Mouse (Mus musculus): Measurements from ENCODE around the gene Tmem45a. TPM values are rescaled to one million over a fixed set of nuclear protein-coding genes. Genes with fewer than 3 reads are reported as not detected.

The Tmem45a gene
- polyA plus RNA-seq, 1 experiment, result 1.4 TPM

DNA sequence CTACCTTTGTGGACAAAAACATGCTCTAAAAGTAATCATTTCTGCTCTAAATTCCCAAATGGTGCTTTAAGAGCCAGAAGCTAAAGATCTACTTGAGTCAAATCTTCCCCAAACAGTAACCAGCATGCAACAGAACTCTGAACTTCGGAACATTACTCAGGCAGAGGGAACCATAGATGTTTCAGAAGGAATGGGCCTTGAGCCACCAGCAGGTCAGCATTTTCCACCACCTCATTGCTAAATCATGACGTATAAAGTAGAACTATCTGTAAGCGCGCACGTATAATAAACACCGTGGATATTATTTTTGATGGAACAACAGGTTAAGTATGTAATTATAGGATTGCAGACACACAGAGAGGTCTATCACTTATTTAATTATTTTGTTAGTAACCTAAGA lies 1.2 kb downstream of the Tmem45a start:
- Histone ChIP-seq H3K4me1 (ENCODE audit: control insufficient read depth, insufficient read depth, low read length) (no peaks in the 10 kb centered on the region), H3K4me3 (replicated peaks; ENCODE audit: insufficient read depth, low read depth, low read length) (no peak overlapping the region), H3K27ac (ENCODE audit: insufficient read depth, low read length) (no peak overlapping the region), H3K27me3 (ENCODE audit: control insufficient read depth, insufficient read depth, low read length) (no peaks in the 10 kb centered on the region)
- WGBS, result 92% methylated on average over 6 of the region's 6 CpGs
- DNase-seq, result no peak
- TF ChIP-seq CTCF (IDR thresholded peaks at IDR 0.05; ENCODE audit: borderline replicate concordance, insufficient read depth, low read depth, low read length) (no peak), POLR2A (IDR thresholded peaks at IDR 0.05; ENCODE audit: borderline replicate concordance, insufficient read depth, low read length) (no peak)

DNA sequence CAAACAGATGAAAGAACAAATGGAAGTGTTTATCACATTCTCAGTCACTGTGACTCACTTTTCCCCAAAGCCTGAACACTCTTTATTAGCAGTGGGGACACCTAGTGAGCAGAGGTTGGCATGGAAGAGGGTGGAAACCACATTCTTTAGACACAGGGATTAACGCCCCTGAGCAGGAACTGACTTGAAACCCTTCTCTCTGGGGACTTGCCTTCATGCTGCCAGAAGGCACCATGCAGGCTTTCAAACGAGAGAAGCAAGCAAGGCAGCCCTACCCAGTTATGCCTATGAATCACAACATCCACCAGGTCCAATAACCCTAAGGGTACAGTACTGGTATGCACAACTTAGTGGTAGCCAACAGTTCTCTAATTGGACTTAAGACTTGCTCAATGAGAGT lies 12.6 kb downstream of the Tmem45a start:
- 23% methylated on average over 2 of the region's 2 CpGs for WGBS
- Histone ChIP-seq H3K27ac (ENCODE audit: insufficient read depth, low read length) (no peak overlapping the region), H3K27me3 (ENCODE audit: control insufficient read depth, insufficient read depth, low read length) (no peaks in the 10 kb centered on the region), H3K4me1 (ENCODE audit: control insufficient read depth, insufficient read depth, low read length) (no peaks in the 10 kb centered on the region), H3K4me3 (replicated peaks; ENCODE audit: insufficient read depth, low read depth, low read length) (no peak overlapping the region)
- DNase-seq, result no peak
- TF ChIP-seq POLR2A (IDR thresholded peaks at IDR 0.05; ENCODE audit: borderline replicate concordance, insufficient read depth, low read length) (no peak), CTCF (IDR thresholded peaks at IDR 0.05; ENCODE audit: borderline replicate concordance, insufficient read depth, low read depth, low read length) (no peak)

DNA sequence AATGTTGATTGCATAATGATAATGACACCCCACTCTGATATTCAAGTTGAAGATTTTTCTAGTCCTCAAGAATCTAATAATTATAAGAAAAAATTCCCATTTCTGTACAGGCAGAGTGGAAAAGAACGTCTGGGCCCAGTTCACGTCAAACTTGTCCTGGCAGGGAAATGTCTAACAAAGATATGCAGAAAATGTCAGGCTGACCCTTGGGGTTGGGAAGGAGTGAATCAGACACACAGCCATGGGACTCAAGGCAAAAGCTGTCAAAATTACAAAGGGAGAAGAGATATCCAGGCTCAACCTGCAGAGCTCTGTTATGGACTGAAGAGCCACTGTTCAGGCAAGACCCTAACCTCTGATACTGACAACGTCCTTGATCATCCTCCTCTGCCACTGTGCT lies 15.5 kb downstream of the Tmem45a start:
- H3K4me3 ChIP-seq (replicated peaks; ENCODE audit: insufficient read depth, low read depth, low read length), result no peak overlapping the region
- TF ChIP-seq CTCF (IDR thresholded peaks at IDR 0.05; ENCODE audit: borderline replicate concordance, insufficient read depth, low read depth, low read length) (no peak), POLR2A (IDR thresholded peaks at IDR 0.05; ENCODE audit: borderline replicate concordance, insufficient read depth, low read length) (no peak)
- H3K27me3 ChIP-seq (ENCODE audit: control insufficient read depth, insufficient read depth, low read length), result no peaks in the 10 kb centered on the region
- no peaks in the 10 kb centered on the region for H3K4me1 ChIP-seq (ENCODE audit: control insufficient read depth, insufficient read depth, low read length)
- H3K27ac ChIP-seq (ENCODE audit: insufficient read depth, low read length), result no peak overlapping the region
- 69% methylated on average over 3 of the region's 3 CpGs for WGBS
- DNase-seq, result no peak

DNA sequence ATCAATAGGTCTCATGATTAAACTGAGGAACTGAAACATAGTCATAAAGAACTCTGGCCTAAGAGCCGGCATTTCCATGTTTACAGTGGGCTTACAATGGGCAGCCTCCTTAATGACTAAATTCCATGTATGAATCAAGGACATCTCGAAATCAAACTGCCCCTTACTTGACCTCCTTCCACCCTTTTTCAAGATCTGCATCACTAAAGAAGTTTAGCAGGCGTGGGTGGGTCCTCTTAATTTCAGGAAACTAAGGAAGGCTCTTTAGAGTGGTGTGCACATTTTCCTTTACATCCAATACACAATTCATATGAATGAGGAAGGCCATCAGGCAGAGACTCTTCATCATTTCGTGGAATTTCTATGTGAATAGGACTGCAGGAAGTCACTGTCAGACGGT lies 17.6 kb downstream of the Tmem45a start:
- Histone ChIP-seq H3K4me1 (ENCODE audit: control insufficient read depth, insufficient read depth, low read length) (no peaks in the 10 kb centered on the region), H3K4me3 (replicated peaks; ENCODE audit: insufficient read depth, low read depth, low read length) (no peak overlapping the region), H3K27me3 (ENCODE audit: control insufficient read depth, insufficient read depth, low read length) (no peaks in the 10 kb centered on the region), H3K27ac (ENCODE audit: insufficient read depth, low read length) (no peak overlapping the region)
- DNase-seq, result no peak
- TF ChIP-seq CTCF (IDR thresholded peaks at IDR 0.05; ENCODE audit: borderline replicate concordance, insufficient read depth, low read depth, low read length) (no peak), POLR2A (IDR thresholded peaks at IDR 0.05; ENCODE audit: borderline replicate concordance, insufficient read depth, low read length) (no peak)
- 76% methylated on average over 5 of the region's 5 CpGs for WGBS

DNA sequence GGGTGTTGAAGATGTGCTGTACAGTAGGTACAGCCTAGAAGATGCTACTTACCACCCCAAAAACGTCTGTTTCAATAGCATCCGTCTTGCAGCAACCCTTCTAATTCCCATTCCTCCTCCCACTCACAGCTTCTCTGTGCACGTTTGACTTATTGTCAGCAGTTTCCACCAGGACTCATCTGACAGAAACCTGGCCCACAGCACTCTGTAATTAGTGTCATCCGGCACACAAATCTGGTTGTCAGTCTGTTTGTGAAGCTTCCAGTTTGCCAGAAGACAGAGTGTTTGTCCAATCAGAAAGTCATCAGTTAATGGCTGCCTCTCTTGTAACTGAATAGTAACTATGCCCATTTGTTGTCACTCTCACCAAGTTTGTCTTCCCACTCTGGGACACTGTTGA lies 18.4 kb downstream of the Tmem45a start:
- H3K27me3 ChIP-seq (ENCODE audit: control insufficient read depth, insufficient read depth, low read length), result no peaks in the 10 kb centered on the region
- no peak overlapping the region for H3K4me3 ChIP-seq (replicated peaks; ENCODE audit: insufficient read depth, low read depth, low read length)
- H3K4me1 ChIP-seq (ENCODE audit: control insufficient read depth, insufficient read depth, low read length), result no peaks in the 10 kb centered on the region
- no peak overlapping the region for H3K27ac ChIP-seq (ENCODE audit: insufficient read depth, low read length)
- no peak for TF ChIP-seq POLR2A (IDR thresholded peaks at IDR 0.05; ENCODE audit: borderline replicate concordance, insufficient read depth, low read length)
- no peak for TF ChIP-seq CTCF (IDR thresholded peaks at IDR 0.05; ENCODE audit: borderline replicate concordance, insufficient read depth, low read depth, low read length)
- no peak for DNase-seq
- WGBS, result 61% methylated on average over 4 of the region's 4 CpGs

DNA sequence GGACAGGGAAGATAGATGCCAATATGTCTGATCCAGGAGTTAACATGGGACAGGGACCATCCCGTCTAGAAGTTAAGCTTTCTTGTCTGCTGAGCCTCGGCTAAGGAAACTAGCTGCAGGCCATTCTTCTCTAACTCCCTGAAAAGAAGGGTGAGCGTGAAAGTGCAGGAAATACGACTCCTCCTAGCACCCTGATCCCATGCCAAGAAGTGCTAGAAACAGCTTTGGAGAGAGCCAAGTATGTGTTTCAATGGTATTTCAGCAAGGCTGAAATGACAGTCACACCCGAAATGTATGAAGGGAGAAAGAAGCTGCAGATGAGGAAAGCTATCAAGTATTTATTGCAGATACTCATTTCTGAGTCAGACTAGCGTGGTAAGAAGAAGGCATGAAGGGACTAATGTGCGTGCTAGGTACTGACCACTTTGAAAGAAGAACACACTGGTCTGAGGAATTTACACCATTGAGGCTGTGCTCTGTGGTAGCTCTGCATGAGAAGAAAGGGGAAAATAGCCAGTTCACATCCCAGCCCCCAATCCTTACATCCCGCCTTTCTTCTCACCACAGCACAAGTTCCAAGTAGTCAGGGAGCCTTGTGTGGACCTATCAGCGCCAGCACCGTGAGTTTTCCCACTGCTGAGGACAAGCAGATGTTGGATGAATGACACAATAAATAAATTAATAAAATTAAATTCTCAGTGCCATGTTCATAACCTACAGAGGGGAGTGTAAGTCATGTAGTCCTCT lies 33.0 kb downstream of the Tmem45a start:
- DNase-seq, result no peak
- H3K27ac ChIP-seq (ENCODE audit: insufficient read depth, low read length), result no peak overlapping the region
- TF ChIP-seq CTCF (IDR thresholded peaks at IDR 0.05; ENCODE audit: borderline replicate concordance, insufficient read depth, low read depth, low read length) (no peak), POLR2A (IDR thresholded peaks at IDR 0.05; ENCODE audit: borderline replicate concordance, insufficient read depth, low read length) (no peak)
- no peaks in the 10 kb centered on the region for H3K27me3 ChIP-seq (ENCODE audit: control insufficient read depth, insufficient read depth, low read length)
- 37% methylated on average over 10 of the region's 10 CpGs for WGBS
- H3K4me3 ChIP-seq (replicated peaks; ENCODE audit: insufficient read depth, low read depth, low read length), result no peak overlapping the region
- H3K4me1 ChIP-seq (ENCODE audit: control insufficient read depth, insufficient read depth, low read length), result no peaks in the 10 kb centered on the region

DNA sequence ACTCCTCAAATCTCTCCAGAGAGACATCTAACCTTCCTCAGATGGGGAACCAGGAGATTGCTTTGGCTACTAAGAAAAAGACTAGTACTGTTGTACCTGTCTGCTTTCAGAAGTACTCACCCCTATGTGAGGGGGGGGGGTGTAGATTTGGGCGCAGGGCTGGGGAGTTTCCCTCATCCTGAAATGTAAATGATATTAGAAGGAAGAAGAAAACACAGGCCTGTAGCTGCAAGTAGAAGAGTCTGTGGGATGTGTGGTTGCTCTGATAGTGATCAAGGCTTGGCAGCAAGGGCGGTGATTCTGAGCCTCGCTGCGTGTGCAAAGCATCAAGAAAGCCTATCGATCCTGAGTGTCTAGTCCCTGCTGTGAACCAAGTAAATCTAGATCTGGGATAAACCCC lies 43.0 kb downstream of the Tmem45a start:
- 92% methylated on average over 5 of the region's 5 CpGs for WGBS
- H3K27me3 ChIP-seq (ENCODE audit: control insufficient read depth, insufficient read depth, low read length), result no peaks in the 10 kb centered on the region
- H3K4me3 ChIP-seq (replicated peaks; ENCODE audit: insufficient read depth, low read depth, low read length), result no peak overlapping the region
- H3K4me1 ChIP-seq (ENCODE audit: control insufficient read depth, insufficient read depth, low read length), result no peaks in the 10 kb centered on the region
- DNase-seq, result no peak
- TF ChIP-seq CTCF (IDR thresholded peaks at IDR 0.05; ENCODE audit: borderline replicate concordance, insufficient read depth, low read depth, low read length) (no peak), POLR2A (IDR thresholded peaks at IDR 0.05; ENCODE audit: borderline replicate concordance, insufficient read depth, low read length) (no peak)
- no peak overlapping the region for H3K27ac ChIP-seq (ENCODE audit: insufficient read depth, low read length)

DNA sequence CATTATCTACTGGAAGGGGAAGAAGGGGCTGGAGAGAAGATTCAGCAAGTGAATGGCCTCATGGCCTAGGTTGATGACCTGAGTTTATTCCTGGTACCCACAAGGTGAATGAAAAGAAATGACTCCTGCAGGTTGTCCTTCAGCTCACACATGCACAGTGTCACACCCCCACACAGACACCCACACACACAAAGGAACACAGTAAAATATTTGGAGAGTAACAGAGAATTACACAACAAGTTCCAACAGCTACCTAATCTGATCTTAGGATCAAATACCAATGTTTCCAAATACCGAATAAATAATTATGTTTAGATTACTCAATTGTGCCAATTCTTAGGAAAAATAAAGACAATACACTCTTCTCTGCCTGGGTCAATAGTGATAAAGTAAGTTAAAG lies 52.7 kb downstream of the Tmem45a start:
- Histone ChIP-seq H3K27ac (ENCODE audit: insufficient read depth, low read length) (no peak overlapping the region), H3K27me3 (ENCODE audit: control insufficient read depth, insufficient read depth, low read length) (no peaks in the 10 kb centered on the region), H3K4me1 (ENCODE audit: control insufficient read depth, insufficient read depth, low read length) (no peaks in the 10 kb centered on the region), H3K4me3 (replicated peaks; ENCODE audit: insufficient read depth, low read depth, low read length) (no peak overlapping the region)
- no peak for DNase-seq
- TF ChIP-seq CTCF (IDR thresholded peaks at IDR 0.05; ENCODE audit: borderline replicate concordance, insufficient read depth, low read depth, low read length), result no peak
- no peak for TF ChIP-seq POLR2A (IDR thresholded peaks at IDR 0.05; ENCODE audit: borderline replicate concordance, insufficient read depth, low read length)
- 95% methylated on average over 1 of the region's 1 CpGs for WGBS
